Mouse (Mus musculus) layer of hippocampus, adult 18-20 months (tissue): ENCODE measurements at regions not wholly inside any gene's neighbourhood (a gene's known extent, or its start where the extent isn't known, plus 50 kb on each side); places are given as distances from the start of the nearest gene placed in this dataset.

Experiments
- DNase-seq, 2 experiments: peaks; one replicate each; pipeline ENCODE4 v3.0.0; 2022; ENCODE audit warnings: low spot score in 2 of 2

DNA sequence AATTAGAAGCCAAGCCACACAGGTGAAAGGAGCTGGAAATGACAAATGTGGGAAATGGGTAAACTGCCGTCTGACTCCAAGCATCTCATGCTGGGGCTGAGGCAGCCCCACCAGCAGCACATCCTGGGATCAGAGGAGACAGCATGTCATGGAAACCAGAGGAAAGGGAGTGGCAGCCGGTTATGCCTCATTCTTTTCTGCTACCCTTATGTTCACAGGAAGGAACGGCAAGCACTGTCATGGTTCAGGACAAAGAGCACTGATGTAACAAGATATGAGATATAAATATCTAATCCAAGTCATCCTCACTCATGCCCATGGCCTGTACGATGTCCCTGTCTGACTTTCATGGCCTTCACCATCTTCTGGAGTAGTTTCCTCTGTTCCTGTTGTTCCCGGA, 125.2 kb upstream of the Tnfaip3 start:
- DNase-seq: no peak

GRCm38 (mm10) chr10:19139234-19139633, 123.8 kb upstream of the Tnfaip3 start:
- no peak for DNase-seq

GRCm38 (mm10) chr10:19138258-19138657, 122.8 kb upstream of the Tnfaip3 start:
- no peak for DNase-seq

DNA sequence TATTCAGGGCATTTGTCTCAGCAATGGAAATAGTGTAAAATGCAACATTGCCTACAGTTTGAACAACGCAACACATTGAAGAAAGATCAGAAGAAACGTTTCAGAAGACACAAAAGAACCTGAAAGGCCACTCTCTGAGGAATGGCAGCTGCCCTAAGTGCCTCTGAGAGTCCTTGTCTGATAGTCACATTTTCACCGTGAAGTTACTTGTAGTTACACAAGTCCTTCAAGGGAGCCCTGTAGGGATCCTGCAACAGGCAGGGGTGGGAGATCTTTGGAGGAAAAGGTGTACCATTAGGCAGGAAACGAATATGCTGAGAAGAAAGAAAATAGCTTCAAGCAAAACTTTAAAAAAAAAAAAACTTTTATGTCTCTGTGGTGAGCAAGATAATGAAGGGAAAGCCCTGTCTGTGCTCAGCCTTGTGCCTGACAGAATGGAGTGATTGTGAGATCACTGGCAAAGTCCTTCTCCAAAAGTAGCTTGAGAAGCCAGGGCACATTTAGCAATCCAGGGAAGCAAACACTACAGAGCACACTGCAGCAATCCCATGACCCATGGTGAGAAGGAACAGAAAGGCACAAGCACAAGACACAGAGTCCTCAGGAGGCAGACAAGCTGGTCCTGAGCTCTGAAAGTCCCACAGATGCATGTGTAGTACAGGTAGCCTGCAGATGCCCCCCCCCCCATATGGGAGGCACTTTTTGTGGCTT, 112.3 kb upstream of the Tnfaip3 start:
- DNase-seq: no peak

- DNase-seq: no peak
These were observed 111.5 kb upstream of the Tnfaip3 start for GRCm38 (mm10) chr10:19126922-19127321.

GRCm38 (mm10) chr10:19126438-19126837, 111.0 kb upstream of the Tnfaip3 start:
- no peak for DNase-seq

GRCm38 (mm10) chr10:19123691-19124090, 108.2 kb upstream of the Tnfaip3 start:
- DNase-seq: no peak

DNA sequence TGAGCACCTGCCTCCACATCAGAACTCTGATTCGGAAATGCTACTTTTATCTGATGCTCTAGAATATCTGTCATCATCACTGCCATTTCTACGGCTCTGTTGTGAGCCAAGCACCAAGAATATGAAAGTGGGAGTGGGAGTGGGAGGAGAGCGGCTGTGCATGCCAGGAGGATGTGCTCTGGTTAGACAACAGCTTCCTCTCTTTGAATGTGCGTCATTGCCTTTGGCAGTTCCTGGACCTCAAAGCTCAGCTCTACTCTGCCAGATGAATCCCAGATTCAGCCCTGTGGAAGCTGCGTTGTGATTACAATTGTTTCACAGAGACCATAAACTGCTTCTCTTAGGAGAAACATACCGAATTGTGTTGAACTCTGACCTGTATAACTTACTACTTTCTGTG, 106.8 kb upstream of the Tnfaip3 start:
- DNase-seq: peak; percentile 67 to 76

DNA sequence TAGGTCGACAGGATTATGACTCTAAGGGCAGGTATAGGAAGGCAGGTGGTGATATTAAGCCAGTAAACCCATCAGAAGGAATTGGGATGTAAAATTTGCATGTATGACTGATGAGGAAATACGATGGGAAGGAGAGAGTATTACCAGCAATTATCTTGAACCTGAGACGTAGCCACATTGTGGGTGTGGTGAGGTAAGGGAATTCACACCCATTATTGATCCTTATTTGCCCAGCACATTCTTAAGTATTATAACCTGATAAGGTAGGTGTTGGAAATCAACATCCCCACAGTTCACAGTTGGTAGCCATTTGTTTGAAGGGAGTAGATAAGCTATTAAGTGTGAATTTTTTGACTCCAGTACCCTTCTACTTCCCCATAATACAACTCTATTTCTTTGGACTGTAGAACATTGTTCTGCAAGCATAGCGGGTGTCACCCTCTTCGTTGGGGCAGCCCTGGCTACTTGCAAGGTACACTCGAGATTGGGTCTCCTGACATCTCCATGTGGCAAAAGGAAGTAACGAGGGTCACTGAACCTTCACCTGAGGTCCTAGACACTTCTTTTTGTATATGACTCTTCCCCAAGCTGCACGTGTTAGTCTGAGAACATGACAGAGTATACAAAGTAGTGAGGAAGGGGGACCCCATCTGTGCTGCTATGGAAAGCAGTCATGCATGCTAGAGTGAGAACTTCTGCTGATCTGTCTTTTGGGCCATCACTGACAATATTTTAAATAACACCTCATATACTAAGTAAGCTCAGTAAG, 104.0 kb upstream of the Tnfaip3 start:
- DNase-seq: no peak

GRCm38 (mm10) chr10:19118569-19119280, 103.3 kb upstream of the Tnfaip3 start:
- no peak for DNase-seq

DNA sequence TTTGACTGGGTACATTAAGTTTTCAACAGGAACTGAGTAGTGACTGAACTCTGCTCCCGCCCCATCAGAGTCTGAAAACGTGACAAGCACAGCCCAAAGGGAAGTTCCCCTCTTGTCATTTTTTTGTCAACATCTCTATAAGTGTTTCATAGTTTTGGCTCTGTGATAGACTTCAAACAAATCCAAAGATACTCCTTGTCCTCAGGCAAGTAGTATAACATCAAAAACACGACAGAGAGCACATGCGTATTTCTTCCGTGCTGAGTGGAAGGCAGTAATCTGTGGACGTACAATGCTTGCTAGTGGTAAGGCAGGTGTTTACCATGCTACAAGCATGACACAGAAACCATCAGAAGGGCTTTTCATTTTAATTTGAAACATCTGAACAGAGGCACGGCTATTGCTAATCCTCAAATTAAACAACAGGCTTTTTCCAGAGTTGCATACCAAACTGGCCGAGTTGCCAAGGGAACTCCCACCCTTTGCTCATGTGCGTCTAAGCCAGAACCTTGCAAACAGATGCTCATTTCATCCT, 101.7 kb upstream of the Tnfaip3 start:
- peak in 1 of 2 experiments; percentile 22 for DNase-seq

- no peak for DNase-seq
These were observed 97.0 kb upstream of the Tnfaip3 start for GRCm38 (mm10) chr10:19112459-19112858.

DNA sequence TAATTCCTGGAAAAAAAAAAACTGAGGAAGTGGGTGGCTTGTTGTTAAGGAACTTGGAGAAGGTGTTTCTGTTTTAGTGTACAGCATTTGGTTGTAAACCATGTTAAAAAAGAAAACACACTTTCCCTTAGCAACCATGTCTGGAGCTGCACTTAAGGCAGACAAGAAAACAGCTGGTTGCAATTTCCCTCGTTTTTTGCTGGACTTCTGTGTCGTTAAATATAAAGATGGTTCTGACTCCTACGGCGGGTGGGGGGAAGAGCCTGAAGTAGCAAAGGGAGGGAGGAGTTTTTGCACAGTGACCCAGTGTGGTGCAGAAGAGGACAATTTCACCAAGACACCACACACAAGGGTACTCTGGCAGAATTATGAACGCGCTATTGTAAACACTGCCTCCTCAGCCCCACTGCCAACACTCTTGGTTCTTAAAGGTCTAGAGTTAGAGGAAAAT, 89.8 kb upstream of the Tnfaip3 start:
- DNase-seq: no peak

GRCm38 (mm10) chr10:19104671-19105203, 89.3 kb upstream of the Tnfaip3 start:
- no peak for DNase-seq

DNA sequence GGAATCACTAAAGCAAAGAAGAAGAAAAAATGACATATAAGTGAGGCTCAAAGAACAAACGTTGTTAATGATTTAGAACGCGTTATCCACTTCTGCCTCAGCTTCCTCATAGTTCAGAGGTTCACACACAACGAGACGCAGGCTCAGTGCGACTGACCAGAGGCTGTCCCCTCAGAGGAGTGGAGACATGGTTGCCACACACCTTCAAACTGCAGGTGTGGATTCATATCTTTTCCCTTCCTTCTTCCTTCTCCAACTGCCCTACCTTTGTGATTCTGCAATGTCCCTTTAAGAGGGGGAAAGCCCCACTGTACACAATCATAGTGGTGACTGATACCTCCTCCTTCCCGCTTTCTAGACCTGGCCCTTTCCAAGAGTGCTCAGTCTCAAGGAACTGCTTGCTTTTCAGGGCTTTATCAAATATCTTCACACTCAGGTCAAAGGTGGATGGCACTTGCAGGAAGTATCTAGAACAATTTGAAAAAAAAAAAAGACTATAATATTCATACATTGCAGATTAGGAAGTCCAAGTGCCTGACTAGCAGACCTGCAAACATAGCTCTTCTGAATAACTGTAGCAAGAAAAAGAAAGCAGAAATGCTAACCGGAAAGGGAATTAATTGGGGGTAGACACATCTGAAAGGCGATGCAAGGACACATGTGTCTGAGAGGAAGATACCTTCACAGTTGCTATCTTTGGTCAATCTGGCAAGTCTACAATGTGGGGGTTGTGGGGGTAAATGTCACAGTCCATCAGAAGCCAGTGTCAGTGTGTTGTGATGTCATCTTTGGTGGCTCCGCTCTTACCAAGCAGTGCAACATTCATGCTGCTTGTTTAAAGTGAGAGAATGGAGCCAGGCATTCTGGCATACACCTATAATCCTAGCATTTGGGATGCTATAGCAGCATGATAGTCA, 84.2 kb upstream of the Tnfaip3 start:
- DNase-seq: no peak

- DNase-seq: peak in 1 of 2 experiments; percentile 30
These were observed 78.8 kb upstream of the Tnfaip3 start for GRCm38 (mm10) chr10:19094297-19094696.

DNA sequence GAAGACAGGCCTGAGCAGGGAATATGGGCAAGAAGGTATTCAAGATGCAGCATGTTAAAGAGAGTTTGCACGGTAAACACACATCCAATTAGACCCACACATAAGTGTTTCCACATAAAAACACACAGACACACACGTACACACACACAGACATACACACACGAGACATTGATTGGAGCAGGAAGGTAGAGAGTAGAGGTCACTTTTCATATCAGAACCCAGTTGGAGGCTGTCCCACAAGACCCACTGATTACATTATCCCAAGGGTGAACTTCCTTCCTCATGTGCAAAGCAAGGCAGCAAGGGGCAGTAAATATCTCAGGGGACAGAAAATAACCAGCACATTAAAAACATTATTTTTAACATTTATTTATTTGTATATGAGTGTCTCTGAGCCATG, 78.2 kb upstream of the Tnfaip3 start:
- no peak for DNase-seq

GRCm38 (mm10) chr10:19091949-19092348, 76.5 kb upstream of the Tnfaip3 start:
- DNase-seq: no peak

- DNase-seq: no peak
These were observed 75.7 kb upstream of the Tnfaip3 start for GRCm38 (mm10) chr10:19091110-19091509.

DNA sequence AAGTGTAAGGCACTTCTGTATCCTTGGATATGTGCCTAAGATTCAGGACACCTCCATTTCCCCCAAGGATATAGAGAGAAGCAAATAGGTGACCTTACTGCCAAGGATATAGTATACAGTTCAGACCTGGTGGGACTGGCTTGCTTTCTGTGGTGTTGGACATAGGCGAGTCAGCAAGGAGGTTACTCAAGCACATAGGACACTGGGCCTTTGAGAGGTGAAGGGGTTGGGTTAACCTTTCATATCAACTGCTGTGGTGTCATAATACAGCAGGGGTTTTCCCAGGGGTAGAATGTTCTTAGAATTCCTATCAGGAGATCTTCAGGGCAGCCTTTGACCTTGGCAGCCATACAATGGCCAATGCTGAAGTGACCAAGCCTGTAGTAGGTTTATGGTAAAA, 71.5 kb upstream of the Tnfaip3 start:
- no peak for DNase-seq
